ENCODE assay signal across 8 mouse cellular contexts in genomic region chr5:75152791-75153625, GRCm38 (mm10). TPM values are rescaled to one million over a fixed set of nuclear protein-coding genes. Genes with fewer than 3 reads are reported as not detected.
DNase-seq lines count a peak whose midpoint lies in the region; ATAC-seq and TF ChIP-seq lines count a peak whose summit lies in the region.

No protein-coding gene starts in this region.

- H3K9ac ChIP-seq in intestine, embryonic 15.5 days = peak overlapping the region; percentile 48
- peak overlapping the region; percentile 61 for H3K9ac ChIP-seq in lung, embryonic 15.5 days
- peak overlapping the region; percentile 64 for H3K9ac ChIP-seq in stomach, postnatal 0 days (ENCODE audit: low read length)

- DNase-seq in adrenal gland, adult 2 months = peak; percentile 49
- no peak for DNase-seq in adrenal gland, adult 8-10 months
- peak; percentile 36 to 53 for DNase-seq in adrenal gland, postnatal 36 days
- DNase-seq in gastrocnemius, adult 8-10 months (ENCODE audit: low spot score in 2 of 2) = peak; percentile 12 to 32
- DNase-seq in stomach, postnatal 0 days (ENCODE audit: low spot score) = peak; percentile 43

- H3K4me3 ChIP-seq in intestine, embryonic 15.5 days (replicated peaks) = peak overlapping the region; percentile 46
- peak overlapping the region; percentile 55 for H3K4me3 ChIP-seq in lung, embryonic 15.5 days
- peak overlapping the region; percentile 50 for H3K4me3 ChIP-seq in stomach, postnatal 0 days (ENCODE audit: low read depth, low read length)

- WGBS in intestine, embryonic 15.5 days = under 1% methylated on average over 72 of the region's 72 CpGs
- WGBS in lung, embryonic 15.5 days = under 1% methylated on average over 72 of the region's 72 CpGs
- under 1% methylated on average over 69 of the region's 72 CpGs for WGBS in stomach, postnatal 0 days

- H3K27ac ChIP-seq in intestine, embryonic 15.5 days = peak overlapping the region; percentile 87
- peak overlapping the region; percentile 92 for H3K27ac ChIP-seq in lung, embryonic 15.5 days
- peak overlapping the region; percentile 90 for H3K27ac ChIP-seq in stomach, postnatal 0 days (replicated peaks)

- TF ChIP-seq CTCF in stomach, postnatal 0 days (IDR thresholded peaks at IDR 0.05; ENCODE audit: low read depth) = peak; percentile 27; the same call in 1 of the 2 replicates

- peaks cover 37% of the 10 kb centered on the region for H3K27me3 ChIP-seq in intestine, embryonic 15.5 days (replicated peaks)
- H3K27me3 ChIP-seq in lung, embryonic 15.5 days = peaks cover 63% of the 10 kb centered on the region
- H3K27me3 ChIP-seq in stomach, postnatal 0 days (ENCODE audit: control insufficient read depth, insufficient read depth, low read length) = peaks cover 8% of the 10 kb centered on the region

- TF ChIP-seq EP300 in stomach, postnatal 0 days (optimal IDR thresholded peaks at IDR 0.05) = no peak

- ATAC-seq in intestine, embryonic 15.5 days = no peak
- peak; percentile 36; the same call in 1 of the 2 replicates for ATAC-seq in lung, embryonic 15.5 days (ENCODE audit: borderline replicate concordance, extremely low read depth, low FRiP score, low TSS enrichment)
- no peak for ATAC-seq in stomach, postnatal 0 days (ENCODE audit: low FRiP score, low TSS enrichment)
- ATAC-seq in monocyte, adult 5-6 weeks (replicated peaks; ENCODE audit: insufficient number of reproducible peaks, low FRiP score, low TSS enrichment, poor library complexity, severe bottlenecking) = no peak

- H3K4me1 ChIP-seq in intestine, embryonic 15.5 days (replicated peaks) = peaks cover 42% of the 10 kb centered on the region
- peaks cover 25% of the 10 kb centered on the region for H3K4me1 ChIP-seq in lung, embryonic 15.5 days
- H3K4me1 ChIP-seq in stomach, postnatal 0 days (replicated peaks; ENCODE audit: control insufficient read depth, insufficient read depth) = no peaks in the 10 kb centered on the region; the same call in 1 of the 2 replicates

- no peaks in the 10 kb centered on the region for H3K36me3 ChIP-seq in intestine, embryonic 15.5 days
- no peaks in the 10 kb centered on the region for H3K36me3 ChIP-seq in lung, embryonic 15.5 days
- no peaks in the 10 kb centered on the region for H3K36me3 ChIP-seq in stomach, postnatal 0 days (ENCODE audit: control insufficient read depth, insufficient read depth, low read length)

- peak overlapping the region; percentile 63 for H3K4me2 ChIP-seq in intestine, embryonic 15.5 days (replicated peaks)
- peak overlapping the region; percentile 57 for H3K4me2 ChIP-seq in lung, embryonic 15.5 days
- peak overlapping the region; percentile 54 for H3K4me2 ChIP-seq in stomach, postnatal 0 days (replicated peaks; ENCODE audit: low read depth)

- H3K9me3 ChIP-seq in intestine, embryonic 15.5 days = no peaks in the 10 kb centered on the region
- H3K9me3 ChIP-seq in lung, embryonic 15.5 days = no peaks in the 10 kb centered on the region
- no peaks in the 10 kb centered on the region for H3K9me3 ChIP-seq in stomach, postnatal 0 days (ENCODE audit: control insufficient read depth, low read length)

RNA-seq across cellular contexts. Expression of gene Pdgfra, which starts 0.9 kb away (rescaled TPM):
- 10 to 100 TPM; 30.2 to 41.5 TPM for total RNA-seq in adrenal gland, adult 2 months (2021)
- 4.5 and 5.0 TPM in 2 replicates for polyA plus RNA-seq in adrenal gland, adult 2 months (2012; rRNA removed)
- total RNA-seq in adrenal gland, adult 8-10 months (2022) = 10 to 100 TPM; 40.5 to 55.6 (median 45.9) TPM
- total RNA-seq in adrenal gland, postnatal 36 days (2021) = 10 to 100 TPM; 33.4 to 48.2 TPM
- 10 to 100 TPM in 3 of 4 experiments, 1 to 10 TPM in 1; 7.0 to 18.1 (median 11.2) TPM for total RNA-seq in gastrocnemius, adult 8-10 months (2022)
- 32.9 and 37.2 TPM in 2 replicates for polyA plus RNA-seq in intestine, embryonic 15.5 days (2015; fragmentation: Nextera tagmentation; extraction: Ambion mirVana)
- 39.5 and 43.6 TPM in 2 replicates for polyA plus RNA-seq in lung, embryonic 15.5 days (2015; fragmentation: Nextera tagmentation; extraction: Ambion mirVana)
- polyA plus RNA-seq in stomach, postnatal 0 days (2015; fragmentation: Nextera tagmentation; extraction: Ambion mirVana) = 7.9 and 8.5 TPM in 2 replicates
- not detected in 3 replicates for total RNA-seq in monocyte, adult 5-6 weeks (2017)
